Mouse (Mus musculus): ENCODE measurements around the gene Tex26. TPM values are rescaled to one million over a fixed set of nuclear protein-coding genes. Genes with fewer than 3 reads are reported as not detected.

The Tex26 gene
- polyA plus RNA-seq, 1 experiment from 2014 or later: 3.0 TPM

DNA sequence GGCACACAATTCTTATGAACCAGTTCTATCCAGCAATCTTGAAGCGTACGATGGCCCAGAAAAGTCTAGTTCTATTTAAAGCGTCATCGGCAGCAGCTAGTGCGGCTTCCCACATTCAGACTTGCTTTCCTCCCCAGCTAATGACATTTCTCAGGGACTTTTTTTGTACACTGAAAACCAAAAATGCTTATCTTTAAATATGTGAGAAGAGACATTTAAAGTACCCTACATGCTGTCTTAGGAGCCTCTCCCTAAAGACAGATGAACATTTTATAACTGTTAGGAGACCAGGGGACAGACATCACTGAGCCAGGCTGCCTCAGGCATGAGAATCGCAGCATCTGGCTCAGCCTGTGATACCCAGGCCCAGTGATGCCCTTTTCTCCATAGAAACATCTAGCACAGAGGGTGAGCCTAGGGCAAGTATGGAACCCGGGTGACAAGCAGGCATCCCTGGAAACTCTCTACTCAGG is 11.8 kb downstream of the Tex26 start:
- TF ChIP-seq EP300 (IDR thresholded peaks at IDR 0.05): no peak
- no peak for TF ChIP-seq CTCF (IDR thresholded peaks at IDR 0.05)
- WGBS: 63% methylated on average over 7 of the region's 7 CpGs
- H3K36me3 ChIP-seq (ENCODE audit: insufficient read depth, low read length): no peaks in the 10 kb centered on the region

DNA sequence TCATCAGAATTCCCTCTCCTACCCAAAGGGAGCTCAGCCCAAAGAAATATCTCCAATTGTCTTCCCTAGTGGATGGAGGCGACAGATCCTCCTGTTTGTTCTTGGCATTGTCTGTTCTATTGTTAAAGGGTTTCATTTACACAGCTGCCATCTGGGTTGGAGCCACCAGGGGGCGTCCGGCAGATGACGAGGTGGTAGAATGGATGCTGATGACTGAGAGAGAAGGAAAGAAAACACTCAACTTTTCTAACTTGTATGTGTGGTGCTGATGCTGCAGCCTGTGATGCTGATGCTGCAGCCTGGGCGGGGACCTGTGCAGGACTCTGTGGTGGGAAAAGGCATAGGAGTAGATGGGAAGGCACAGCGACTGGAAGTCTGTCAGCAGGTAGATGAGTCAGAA is 14.8 kb downstream of the Tex26 start:
- Histone ChIP-seq H3K36me3 (ENCODE audit: insufficient read depth, low read length) (no peaks in the 10 kb centered on the region), H3K4me1 (ENCODE audit: insufficient read depth, low read depth, low read length) (no peaks in the 10 kb centered on the region), H3K9me3 (ENCODE audit: low read length) (no peaks in the 10 kb centered on the region), H3K4me3 (ENCODE audit: low read depth, low read length) (no peak overlapping the region), H3K27me3 (replicated peaks; ENCODE audit: insufficient read depth, low read length) (no peaks in the 10 kb centered on the region), H3K27ac (ENCODE audit: low read length) (no peak overlapping the region), H3K9ac (replicated peaks; ENCODE audit: low read depth) (no peak overlapping the region), H3K4me2 (replicated peaks; ENCODE audit: low read depth, low read length) (no peak overlapping the region)
- 33% methylated on average over 6 of the region's 6 CpGs for WGBS
- DNase-seq (ENCODE audit: low spot score): peak; percentile 54
- no peak for ATAC-seq
- peak; percentile 86 for TF ChIP-seq CTCF (IDR thresholded peaks at IDR 0.05)
- TF ChIP-seq EP300 (IDR thresholded peaks at IDR 0.05): no peak

More for the DNA sequence above, 11.8 kb downstream of the Tex26 start:
- Histone ChIP-seq H3K27me3 (replicated peaks; ENCODE audit: insufficient read depth, low read length) (no peaks in the 10 kb centered on the region), H3K4me2 (replicated peaks; ENCODE audit: low read depth, low read length) (no peak overlapping the region), H3K27ac (ENCODE audit: low read length) (no peak overlapping the region), H3K4me3 (ENCODE audit: low read depth, low read length) (no peak overlapping the region), H3K9me3 (ENCODE audit: low read length) (no peaks in the 10 kb centered on the region), H3K4me1 (ENCODE audit: insufficient read depth, low read depth, low read length) (no peaks in the 10 kb centered on the region), H3K9ac (replicated peaks; ENCODE audit: low read depth) (no peak overlapping the region)
- DNase-seq (ENCODE audit: low spot score) (no peak), ATAC-seq (no peak)

DNA sequence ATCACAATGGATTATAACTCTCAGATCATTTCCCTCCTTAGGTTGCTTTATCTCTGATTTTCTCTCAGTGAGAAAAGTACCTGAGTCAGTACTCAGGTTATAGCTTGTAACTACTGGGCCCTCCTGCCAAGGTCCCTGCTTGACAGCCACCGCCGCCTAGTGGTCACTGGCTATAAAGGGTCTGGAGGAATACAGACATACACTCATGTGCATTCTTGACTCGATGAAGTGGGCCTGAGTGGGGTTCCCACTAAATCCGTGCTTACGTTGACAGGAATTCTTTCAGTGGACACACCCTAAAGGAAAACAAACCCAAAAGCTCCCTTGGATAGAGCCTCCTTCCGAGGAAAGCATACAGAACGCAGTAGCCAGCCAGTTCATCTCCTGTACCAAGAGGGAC is 17.1 kb downstream of the Tex26 start:
- ATAC-seq (peak; percentile 79), DNase-seq (ENCODE audit: low spot score) (peak; percentile 45)
- no peaks in the 10 kb centered on the region for H3K4me1 ChIP-seq (ENCODE audit: insufficient read depth, low read depth, low read length)
- WGBS: 57% methylated on average over 7 of the region's 7 CpGs
- no peak overlapping the region for H3K9ac ChIP-seq (replicated peaks; ENCODE audit: low read depth)
- TF ChIP-seq EP300 (IDR thresholded peaks at IDR 0.05): peak; percentile 68
- TF ChIP-seq CTCF (IDR thresholded peaks at IDR 0.05): peak; percentile 62
- no peak overlapping the region for H3K4me3 ChIP-seq (ENCODE audit: low read depth, low read length)
- H3K36me3 ChIP-seq (ENCODE audit: insufficient read depth, low read length): no peaks in the 10 kb centered on the region
- H3K9me3 ChIP-seq (ENCODE audit: low read length): no peaks in the 10 kb centered on the region
- no peak overlapping the region for H3K4me2 ChIP-seq (replicated peaks; ENCODE audit: low read depth, low read length)
- no peak overlapping the region for H3K27ac ChIP-seq (ENCODE audit: low read length)
- H3K27me3 ChIP-seq (replicated peaks; ENCODE audit: insufficient read depth, low read length): no peaks in the 10 kb centered on the region

DNA sequence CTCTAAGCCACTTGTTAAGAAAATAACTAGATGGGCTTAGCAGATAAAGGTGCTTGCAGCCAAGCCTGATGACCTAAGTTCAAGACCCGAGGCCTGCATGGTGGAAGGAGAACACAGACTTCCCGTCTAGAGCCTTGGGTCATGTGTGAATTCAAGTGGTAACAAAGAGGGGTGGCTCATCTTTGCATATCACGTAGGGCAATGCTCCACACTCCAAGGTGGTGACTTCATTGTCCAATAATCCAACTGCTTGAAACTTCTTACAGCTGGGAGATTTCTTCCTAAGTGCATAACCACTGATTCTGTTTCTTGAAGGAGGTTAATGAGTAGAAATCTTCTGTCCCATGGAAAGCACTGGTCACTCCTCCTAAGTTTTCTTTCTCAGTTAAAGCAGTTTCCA is 22.6 kb downstream of the Tex26 start:
- Histone ChIP-seq H3K27me3 (replicated peaks; ENCODE audit: insufficient read depth, low read length) (no peaks in the 10 kb centered on the region), H3K4me2 (replicated peaks; ENCODE audit: low read depth, low read length) (no peak overlapping the region), H3K4me3 (ENCODE audit: low read depth, low read length) (no peak overlapping the region), H3K4me1 (ENCODE audit: insufficient read depth, low read depth, low read length) (no peaks in the 10 kb centered on the region), H3K9me3 (ENCODE audit: low read length) (no peaks in the 10 kb centered on the region), H3K27ac (ENCODE audit: low read length) (no peak overlapping the region), H3K36me3 (ENCODE audit: insufficient read depth, low read length) (no peaks in the 10 kb centered on the region), H3K9ac (replicated peaks; ENCODE audit: low read depth) (no peak overlapping the region)
- WGBS: 57% methylated on average over 3 of the region's 3 CpGs
- peak; percentile 62 for ATAC-seq
- DNase-seq (ENCODE audit: low spot score): no peak
- peak; percentile 54; the same call in 1 of the 2 replicates for TF ChIP-seq EP300 (IDR thresholded peaks at IDR 0.05)
- no peak for TF ChIP-seq CTCF (IDR thresholded peaks at IDR 0.05)

DNA sequence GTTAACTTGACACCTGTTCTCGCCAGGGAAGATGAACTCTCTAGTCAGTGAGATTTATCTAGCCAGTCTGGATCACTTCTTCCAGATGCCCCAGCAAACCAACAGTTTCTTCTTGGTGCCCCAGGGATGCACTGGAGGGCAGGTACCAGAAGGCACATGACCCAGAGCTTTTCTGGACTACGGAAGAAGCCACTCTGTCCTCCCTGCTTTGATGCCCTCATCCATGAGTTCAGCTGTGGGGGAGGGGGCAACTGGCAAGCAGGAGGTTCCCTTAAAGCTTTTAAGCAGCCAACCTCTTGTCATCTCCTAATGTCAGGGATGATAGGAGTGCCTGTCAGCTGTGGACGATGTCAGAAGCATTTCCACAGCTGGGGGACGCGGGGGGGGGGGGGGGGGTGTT is 25.8 kb downstream of the Tex26 start:
- Histone ChIP-seq H3K27me3 (replicated peaks; ENCODE audit: insufficient read depth, low read length) (no peaks in the 10 kb centered on the region), H3K4me1 (ENCODE audit: insufficient read depth, low read depth, low read length) (no peaks in the 10 kb centered on the region), H3K4me3 (ENCODE audit: low read depth, low read length) (no peak overlapping the region), H3K27ac (ENCODE audit: low read length) (no peak overlapping the region), H3K9me3 (ENCODE audit: low read length) (no peaks in the 10 kb centered on the region), H3K36me3 (ENCODE audit: insufficient read depth, low read length) (no peaks in the 10 kb centered on the region), H3K4me2 (replicated peaks; ENCODE audit: low read depth, low read length) (no peak overlapping the region), H3K9ac (replicated peaks; ENCODE audit: low read depth) (no peak overlapping the region)
- TF ChIP-seq EP300 (IDR thresholded peaks at IDR 0.05) (no peak), CTCF (IDR thresholded peaks at IDR 0.05) (no peak)
- DNase-seq (ENCODE audit: low spot score) (no peak), ATAC-seq (no peak)
- WGBS: 38% methylated on average over 5 of the region's 5 CpGs

DNA sequence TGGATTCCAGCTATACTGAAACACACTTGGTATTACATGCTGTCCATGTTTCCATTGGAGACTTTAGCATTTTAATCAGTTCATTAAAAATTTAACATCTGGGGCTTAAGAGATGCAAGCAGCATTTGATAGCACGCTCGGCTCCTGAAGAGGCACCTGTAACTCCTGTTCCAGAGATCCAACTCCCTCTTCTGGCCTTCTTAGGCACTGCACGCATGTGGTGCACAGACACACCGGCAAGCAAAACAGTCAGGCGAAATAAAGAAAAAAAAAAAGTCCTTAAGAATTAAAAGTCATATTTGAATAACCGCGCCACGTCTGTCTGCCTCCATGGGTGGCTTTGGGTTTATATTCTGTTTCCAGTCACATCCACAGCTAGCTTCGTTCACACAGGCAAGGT is 34.7 kb downstream of the Tex26 start:
- no peak for DNase-seq (ENCODE audit: low spot score)
- Histone ChIP-seq H3K4me1 (ENCODE audit: insufficient read depth, low read depth, low read length) (no peaks in the 10 kb centered on the region), H3K27me3 (replicated peaks; ENCODE audit: insufficient read depth, low read length) (no peaks in the 10 kb centered on the region), H3K9ac (replicated peaks; ENCODE audit: low read depth) (no peak overlapping the region), H3K4me3 (ENCODE audit: low read depth, low read length) (no peak overlapping the region), H3K36me3 (ENCODE audit: insufficient read depth, low read length) (no peaks in the 10 kb centered on the region), H3K27ac (ENCODE audit: low read length) (no peak overlapping the region), H3K4me2 (replicated peaks; ENCODE audit: low read depth, low read length) (no peak overlapping the region), H3K9me3 (ENCODE audit: low read length) (no peaks in the 10 kb centered on the region)
- TF ChIP-seq CTCF (IDR thresholded peaks at IDR 0.05) (no peak), EP300 (IDR thresholded peaks at IDR 0.05) (no peak)
- ATAC-seq: no peak
- 96% methylated on average over 9 of the region's 9 CpGs for WGBS

All from lung, postnatal 0 days (tissue).